Mouse (Mus musculus): Measurements from ENCODE around the gene Gm609. TPM values are rescaled to one million over a fixed set of nuclear protein-coding genes. Genes with fewer than 3 reads are reported as not detected.

Gm609 gene
- not detected for polyA plus RNA-seq (2017; shearing (Covaris generic))

DNA sequence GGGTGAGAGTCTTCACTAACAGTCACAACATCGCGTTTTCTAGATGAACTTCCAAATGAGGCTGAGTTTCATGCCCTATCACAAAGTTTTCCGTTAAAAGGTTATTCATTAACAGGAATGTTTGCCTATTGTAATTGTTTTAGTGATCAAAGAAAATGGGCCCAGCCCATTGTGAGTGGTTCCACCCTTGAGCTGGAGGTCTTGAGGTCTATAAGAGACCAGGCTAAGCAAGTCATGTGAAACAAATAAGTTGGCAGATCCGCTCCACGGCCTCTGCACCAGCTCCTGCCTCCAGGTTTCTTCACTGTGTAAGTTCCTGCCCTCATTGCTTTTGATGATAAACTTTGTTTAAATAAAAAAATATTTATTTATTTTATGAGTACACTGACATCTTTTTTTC, at the start of gene Gm609:
Gene Gm609 (minus strand): TSS at position 43 of the 400 bp plus-strand sequence.

DNA sequence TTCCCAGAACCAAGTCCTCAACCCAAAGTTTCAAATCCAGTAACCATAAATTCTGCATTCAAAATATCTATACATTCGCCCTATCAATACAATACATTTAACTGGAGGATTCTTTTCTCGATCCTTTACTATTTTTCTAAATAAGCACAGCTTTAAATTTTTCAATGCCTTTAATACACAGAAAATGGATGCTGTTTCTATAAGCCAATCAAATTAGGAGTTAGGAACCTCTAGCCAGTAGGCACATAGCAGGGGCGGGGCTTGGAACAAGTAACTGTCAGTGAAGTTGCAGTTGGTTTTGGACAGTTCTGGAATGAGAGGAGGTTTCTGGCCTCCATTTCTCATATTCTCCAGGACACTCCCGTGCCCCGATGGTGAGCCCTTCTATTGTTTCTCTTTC, 42.2 kb upstream of the Gm609 start, which contains the start of gene Slc9c1:
Gene Slc9c1 (plus strand): TSS at position 301 of the 400 bp plus-strand sequence.

DNA sequence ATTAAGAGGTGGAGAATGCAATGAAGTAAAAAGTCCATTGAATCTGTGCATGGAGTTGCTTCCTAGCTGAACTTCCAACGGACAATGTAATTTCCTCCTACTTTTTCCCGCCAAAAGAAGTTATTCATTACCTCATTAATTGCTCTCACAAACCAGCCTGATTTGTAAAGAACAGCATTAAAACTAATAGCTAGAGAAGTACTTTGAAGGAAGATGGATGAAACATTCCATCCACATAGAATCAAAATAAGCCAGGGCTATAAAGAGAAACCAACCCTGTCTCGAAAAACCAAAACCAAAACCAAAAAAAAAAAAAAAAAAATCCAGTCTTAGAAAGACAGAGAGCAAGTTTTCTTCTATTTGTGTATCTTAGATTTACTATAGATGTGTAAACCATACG, 39.2 kb upstream of the Gm609 start, which contains the start of gene Gm17783:
Gene Gm17783 (minus strand): TSS at position 101 of the 400 bp plus-strand sequence.

DNA sequence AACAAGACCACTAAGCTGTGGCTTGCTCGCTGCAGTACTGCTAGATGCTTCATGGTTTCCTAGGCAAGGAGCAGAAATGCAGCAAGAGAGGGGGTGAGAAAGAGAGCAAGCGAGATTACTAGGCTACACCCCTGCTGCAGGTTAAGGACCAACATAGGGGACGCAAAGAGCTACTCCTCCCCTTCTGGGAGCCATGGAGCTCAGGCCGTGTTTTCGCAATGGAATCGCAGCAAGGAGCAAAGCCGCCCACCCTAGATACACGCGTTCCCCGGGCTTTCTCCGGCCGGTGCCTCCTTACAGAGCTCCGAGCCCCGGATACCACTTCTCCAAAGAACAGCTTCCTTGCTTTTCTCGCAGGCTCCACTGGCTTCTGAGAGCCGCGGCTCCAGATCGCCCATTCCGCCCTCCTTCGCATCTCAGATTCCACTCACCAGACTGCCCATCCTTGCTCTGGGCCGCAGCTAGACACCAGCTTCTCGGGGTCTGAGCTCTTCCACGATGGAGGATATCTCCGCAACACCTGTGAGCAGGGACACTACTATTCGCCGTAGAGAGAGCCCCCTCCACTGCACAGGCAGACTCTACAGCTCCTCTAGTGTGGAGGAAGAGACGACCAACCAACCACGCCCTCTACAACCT, 84.2 kb downstream of the Gm609 start, which contains the start of gene Cd200:
Gene Cd200 (minus strand): TSS at position 629 of the 639 bp plus-strand sequence.

Other genes starting within 250 kb of the Gm609 start
- gene Cd200, start 83.9 kb downstream of the Gm609 start, polyA plus RNA-seq (2017; shearing (Covaris generic)), result 125 TPM
- gene Gm17783, start 39.1 kb upstream of the Gm609 start, polyA plus RNA-seq (2017; shearing (Covaris generic)), result not detected
- not detected for gene Slc9c1, start 42.3 kb upstream of the Gm609 start, polyA plus RNA-seq (2017; shearing (Covaris generic))
- not detected for gene Gcsam, start 117.4 kb upstream of the Gm609 start, polyA plus RNA-seq (2017; shearing (Covaris generic))
- gene BC016579, start 161.1 kb upstream of the Gm609 start, polyA plus RNA-seq (2017; shearing (Covaris generic)), result not detected
- not detected for gene Tmprss7, start 200.7 kb upstream of the Gm609 start, polyA plus RNA-seq (2017; shearing (Covaris generic))
- 0.37 TPM for gene Tagln3, start 231.6 kb upstream of the Gm609 start, polyA plus RNA-seq (2017; shearing (Covaris generic))
- 33.1 TPM for gene Abhd10, start 250.0 kb upstream of the Gm609 start, polyA plus RNA-seq (2017; shearing (Covaris generic))

Data from activated CD4-positive, CD25-positive, alpha-beta regulatory T cell, adult 9 weeks (primary cell).